Mouse (Mus musculus) heart, adult 9 months (tissue): ENCODE measurements at regions not wholly inside any gene's neighbourhood (a gene's known extent, or its start where the extent isn't known, plus 50 kb on each side); places are given as distances from the start of the nearest gene placed in this dataset.

Experiments
- DNase-seq, 2 experiments: peaks; one replicate each; pipeline ENCODE4 v3.0.0; 2022; ENCODE audit warnings: low spot score in 2 of 2

- no peak for DNase-seq
Observed at GRCm38 (mm10) chr12:106582760-106583159, 572.7 kb downstream of the Vrk1 start.

- DNase-seq: no peak
Observed at GRCm38 (mm10) chr12:106585626-106586025, 575.6 kb downstream of the Vrk1 start.

DNA sequence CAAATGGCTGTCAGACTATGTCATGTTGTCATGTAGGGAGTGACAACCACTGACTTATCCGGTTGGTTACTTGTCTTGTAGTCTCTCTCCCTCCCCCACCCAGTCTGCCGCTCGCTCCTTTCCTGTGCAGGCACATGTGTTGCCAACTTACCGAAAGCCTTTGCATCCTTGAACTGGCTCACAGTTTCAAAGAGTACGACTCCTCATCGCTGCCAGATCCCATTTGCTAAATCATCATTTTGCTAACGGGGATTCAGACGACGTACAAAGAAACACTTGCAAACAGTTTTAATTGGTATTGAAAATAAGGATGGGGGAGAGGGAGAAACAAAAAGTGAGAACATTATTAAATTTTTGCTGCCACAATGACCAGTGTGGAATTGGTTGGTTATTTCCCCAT lies 582.7 kb downstream of the Vrk1 start:
- no peak for DNase-seq

DNA sequence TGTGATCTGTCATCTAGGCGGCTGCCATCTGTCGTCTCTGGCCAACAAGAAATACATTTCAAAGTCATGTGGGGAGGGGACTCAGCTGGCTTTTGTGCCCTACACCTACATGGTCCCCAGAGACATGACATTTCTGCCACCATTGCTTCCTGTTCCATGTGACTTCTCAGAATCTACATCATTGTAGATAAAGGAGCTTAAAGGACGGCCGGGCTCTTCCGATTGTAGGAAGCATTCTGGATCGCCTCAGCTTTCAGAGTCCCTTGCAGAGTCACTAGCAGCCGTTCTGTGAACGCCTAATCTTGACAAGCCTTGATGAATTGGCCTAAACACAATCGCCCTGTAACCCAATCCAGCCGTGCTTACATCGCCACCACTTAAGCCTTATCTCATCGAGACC lies 587.6 kb downstream of the Vrk1 start:
- no peak for DNase-seq

DNA sequence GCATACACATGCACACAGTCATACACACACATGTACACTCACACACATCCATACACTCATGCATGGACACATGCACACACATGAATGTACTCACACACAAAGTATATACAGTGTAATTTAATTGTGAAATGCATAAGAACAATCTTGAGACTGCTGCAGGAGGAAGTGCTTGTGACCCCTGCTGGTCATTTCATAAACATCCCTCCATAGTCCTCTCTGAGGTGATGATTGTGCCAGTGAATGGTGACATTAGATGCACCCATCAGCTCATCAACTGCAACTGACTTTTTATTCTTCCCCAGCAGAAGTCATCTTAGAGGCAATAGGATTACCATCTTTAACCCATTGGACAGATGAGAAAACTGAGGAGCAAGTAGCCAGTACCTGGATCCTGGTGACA lies 597.2 kb downstream of the Vrk1 start:
- DNase-seq: no peak

DNA sequence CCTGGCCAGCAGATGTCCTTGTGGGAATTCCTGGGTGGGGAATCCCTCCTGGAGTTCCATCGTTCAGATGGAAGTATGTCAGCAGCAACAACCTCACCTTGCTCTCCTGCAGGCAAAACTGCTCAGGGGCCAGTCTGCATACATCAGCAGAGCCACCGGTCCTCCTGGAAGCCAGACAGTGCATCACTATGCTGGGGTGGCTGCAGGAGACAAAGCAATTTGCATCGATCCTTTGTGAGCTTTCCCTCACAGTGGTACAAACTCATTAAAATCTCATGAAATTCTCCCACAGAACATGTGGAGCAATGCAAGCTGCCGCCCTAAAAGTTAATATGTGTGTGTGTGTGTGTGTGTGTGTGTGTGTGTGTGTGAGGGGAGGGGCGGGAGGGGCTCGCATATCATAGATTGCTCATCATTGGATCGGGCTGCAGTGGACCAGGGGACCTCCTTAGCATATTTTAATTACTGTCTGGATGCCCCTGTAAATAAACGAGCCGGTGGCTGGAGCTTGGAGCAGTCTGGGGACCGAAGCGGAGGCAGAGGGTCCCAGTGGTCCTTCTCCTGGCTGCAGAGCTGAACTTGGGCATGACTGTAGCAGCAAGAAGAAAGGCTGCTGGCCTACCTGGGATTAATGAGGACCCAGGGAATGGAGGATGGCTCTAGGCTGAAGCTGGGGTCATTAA lies 597.8 kb downstream of the Vrk1 start:
- no peak for DNase-seq

DNA sequence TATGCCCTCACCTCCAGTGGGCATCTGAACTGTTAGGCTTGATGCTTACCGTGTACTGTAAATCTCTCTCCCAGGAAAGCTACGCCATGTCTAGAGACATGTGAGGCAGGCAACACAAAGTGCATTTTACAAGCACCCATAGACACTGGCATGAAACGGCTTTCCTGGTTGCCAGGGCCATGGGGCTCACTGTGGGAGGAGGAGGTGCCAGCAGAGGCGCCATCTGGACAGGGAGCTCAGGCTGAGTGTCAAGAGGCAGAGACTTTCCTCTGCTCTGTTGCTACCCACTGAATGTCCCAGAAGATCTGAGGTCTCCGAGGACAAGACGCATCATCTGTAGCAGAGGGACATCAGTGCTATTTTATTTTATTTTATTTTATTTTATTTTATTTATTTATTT lies 608.7 kb downstream of the Vrk1 start:
- no peak for DNase-seq

GRCm38 (mm10) chr12:106626786-106627185 lies 616.8 kb downstream of the Vrk1 start:
- DNase-seq: no peak

- DNase-seq: no peak
Observed at GRCm38 (mm10) chr12:106632566-106632965, 622.5 kb downstream of the Vrk1 start.

GRCm38 (mm10) chr12:106633096-106633495 lies 623.1 kb downstream of the Vrk1 start:
- no peak for DNase-seq

DNA sequence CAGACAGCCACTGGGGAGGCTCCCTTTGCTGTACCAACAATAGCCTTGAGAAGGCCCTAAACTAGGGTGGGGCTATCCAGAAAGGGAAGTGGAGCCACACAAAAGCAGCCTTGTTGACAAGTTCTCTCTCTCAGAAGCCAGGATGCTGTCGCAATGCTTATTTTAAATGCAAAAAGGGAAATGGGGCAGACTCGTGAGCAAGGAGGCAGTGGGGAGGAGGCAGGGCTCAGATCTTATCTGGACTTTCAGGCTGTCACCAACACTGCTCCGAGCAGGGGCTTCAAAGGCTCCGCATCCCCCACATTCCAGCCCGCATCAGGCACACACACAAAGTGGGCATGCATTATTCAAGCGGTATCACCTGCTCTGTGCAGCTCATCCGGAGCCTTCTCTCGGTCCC lies 648.3 kb downstream of the Vrk1 start:
- DNase-seq: peak; percentile 4 to 7

GRCm38 (mm10) chr12:106673232-106673766 lies 663.3 kb downstream of the Vrk1 start:
- DNase-seq: no peak

DNA sequence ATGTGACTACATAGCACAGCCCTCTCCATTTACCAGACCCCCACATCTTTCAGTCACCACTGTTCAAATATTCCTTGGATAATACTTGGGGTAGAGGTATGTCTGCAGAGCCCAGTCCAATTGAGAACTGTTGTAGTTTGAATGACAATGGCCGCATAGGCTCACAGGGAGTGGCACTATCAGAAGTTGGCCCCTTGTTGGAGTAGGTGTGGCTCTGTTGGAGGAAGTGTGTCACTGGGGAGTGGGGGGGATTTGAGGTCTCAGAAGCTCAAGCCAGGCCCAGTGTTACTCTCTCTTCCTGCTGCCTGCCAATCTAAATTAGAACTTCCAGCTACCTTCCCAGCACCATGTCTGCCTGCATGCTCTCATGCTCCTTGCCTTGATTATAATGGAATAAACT lies 664.7 kb downstream of the Vrk1 start:
- no peak for DNase-seq

DNA sequence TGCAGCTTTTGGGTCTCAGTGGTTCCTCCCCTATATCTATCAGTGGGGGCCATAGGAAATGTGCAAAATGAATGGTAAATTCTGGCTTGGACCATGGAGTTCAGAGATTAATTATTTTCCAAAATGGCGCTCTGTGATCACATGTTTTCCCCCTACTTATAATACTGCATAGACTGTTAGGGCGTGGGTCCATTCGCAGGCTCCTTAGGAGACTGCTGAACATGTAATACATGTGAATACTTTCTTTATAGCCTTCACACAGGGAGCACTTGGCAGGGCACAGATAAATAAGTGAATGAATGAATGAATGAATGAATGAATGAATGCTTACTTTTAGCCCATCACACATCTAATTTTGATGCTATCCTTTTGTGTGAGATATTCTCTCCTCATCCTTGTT lies 666.1 kb downstream of the Vrk1 start:
- no peak for DNase-seq

- no peak for DNase-seq
Observed at GRCm38 (mm10) chr12:106676566-106676965, 666.5 kb downstream of the Vrk1 start.

DNA sequence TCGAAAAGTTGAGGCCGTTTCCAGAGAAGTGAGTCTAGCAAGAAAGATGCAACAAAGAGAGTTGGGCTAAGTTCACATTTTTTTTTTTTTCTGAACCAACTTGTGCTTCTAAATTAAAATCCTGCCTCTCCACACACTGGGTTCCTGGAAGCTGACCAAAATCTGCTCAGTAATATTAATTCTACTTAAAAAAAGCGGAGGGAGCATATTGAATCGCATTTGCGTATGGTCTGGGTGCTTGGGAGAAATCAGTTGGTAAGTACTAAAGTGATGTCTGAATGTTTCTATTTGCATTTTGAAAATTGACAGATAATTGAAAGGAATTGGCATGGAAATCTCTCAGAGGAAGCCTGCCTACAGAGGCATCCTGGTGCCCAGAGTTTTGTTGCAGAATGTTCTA lies 676.0 kb downstream of the Vrk1 start:
- no peak for DNase-seq

DNA sequence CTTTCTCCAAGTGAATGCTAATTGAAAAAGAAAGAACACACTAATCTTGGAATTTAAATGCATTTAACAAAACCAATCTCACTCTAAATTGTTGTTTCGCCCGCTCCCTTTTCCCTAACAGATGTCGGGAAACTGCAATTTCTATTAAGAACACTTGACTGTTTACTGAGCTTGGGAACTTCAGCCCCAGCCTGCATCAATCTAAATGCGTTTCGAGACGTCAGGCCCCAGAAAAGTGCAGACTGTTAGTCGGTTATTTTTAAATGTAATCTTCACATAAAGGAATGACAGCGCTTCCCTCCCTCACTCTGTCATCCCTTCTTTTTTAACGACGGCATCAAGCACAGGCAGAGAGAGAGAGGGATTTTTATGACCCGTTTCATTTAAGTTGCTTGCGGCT lies 677.7 kb downstream of the Vrk1 start:
- no peak for DNase-seq

GRCm38 (mm10) chr12:106688156-106688740 lies 678.2 kb downstream of the Vrk1 start:
- DNase-seq: no peak

- DNase-seq: no peak
Observed at GRCm38 (mm10) chr12:106702958-106703357, 692.9 kb downstream of the Vrk1 start.

DNA sequence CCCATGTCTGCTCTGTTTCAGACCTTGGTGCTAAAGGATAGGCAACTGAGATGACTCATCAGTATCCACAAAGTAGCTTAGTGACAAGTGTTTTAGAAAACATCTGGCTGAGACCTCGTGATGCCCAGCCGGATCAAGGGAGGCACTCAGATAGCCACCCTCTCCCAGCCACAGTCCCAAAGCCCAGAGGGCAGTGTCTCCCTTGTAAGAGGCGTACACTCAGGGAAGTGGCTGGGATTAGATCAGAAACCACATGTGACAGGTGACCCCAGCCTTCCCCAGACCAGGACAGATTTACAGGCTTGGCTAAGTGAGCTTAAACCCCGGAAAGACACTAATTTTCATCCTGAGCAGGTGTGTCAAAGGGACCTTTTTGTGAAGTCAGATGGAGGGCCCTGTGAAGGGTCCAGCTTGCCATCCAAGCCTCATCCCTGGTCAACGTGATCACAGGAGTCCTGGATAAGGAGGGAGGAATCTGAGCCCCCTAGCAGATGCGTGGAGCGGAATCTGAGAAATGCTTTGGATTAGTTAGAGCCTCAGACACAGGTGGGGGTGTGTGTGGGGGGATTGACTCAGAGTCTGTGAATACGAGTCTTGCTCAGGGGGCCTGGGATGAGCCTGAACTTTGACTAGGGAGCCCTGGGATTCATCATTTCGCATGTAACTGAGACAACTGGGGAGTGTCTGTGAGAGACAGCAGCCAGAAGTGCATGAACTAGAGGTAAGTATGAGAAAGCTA lies 711.4 kb downstream of the Vrk1 start:
- no peak for DNase-seq

DNA sequence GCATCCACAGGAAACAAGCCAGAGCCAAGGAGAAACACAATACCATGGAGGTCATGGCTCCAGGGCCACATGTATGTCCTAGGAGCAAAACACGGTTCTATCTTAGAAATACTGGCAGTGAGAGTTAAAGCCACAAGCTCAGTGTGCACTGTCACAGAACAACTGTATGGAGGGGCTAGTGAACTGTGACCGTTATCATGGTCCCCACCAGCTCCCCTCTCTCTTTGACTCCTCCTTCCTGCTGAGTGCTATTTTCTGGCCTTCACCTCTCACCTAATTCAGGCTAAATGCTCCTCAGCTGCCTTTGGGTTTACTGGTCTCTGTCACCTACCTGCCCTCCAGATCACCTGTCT lies 712.0 kb downstream of the Vrk1 start:
- DNase-seq: no peak

DNA sequence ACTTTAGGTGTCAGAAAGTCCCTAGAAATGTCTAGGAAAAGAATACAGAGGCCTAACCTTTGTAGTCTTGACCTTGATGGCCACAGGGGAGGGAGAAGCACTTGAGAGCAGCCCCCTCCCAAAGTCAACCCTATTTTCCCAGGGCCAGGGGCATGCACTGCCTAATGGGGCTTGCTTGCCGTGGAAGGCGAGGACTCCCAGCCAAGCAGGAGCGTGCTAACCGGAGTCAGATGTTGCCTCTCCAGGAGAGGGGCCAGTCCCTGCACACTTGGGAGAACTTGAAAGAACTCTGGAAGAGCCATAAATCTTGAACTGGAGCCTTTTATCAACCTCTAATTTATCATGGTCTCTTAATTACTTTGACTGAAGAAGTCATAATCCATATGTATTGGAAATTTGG lies 712.7 kb downstream of the Vrk1 start:
- DNase-seq: no peak

- no peak for DNase-seq
Observed at GRCm38 (mm10) chr12:106726920-106727319, 716.9 kb downstream of the Vrk1 start.
